Mouse (Mus musculus): ENCODE results near the gene Vps13d. TPM values are rescaled to one million over a fixed set of nuclear protein-coding genes. Genes with fewer than 3 reads are reported as not detected.
A peak's percentile ranks its signal among the peaks of the same experiment; 100 is the strongest.

Vps13d gene
- total RNA-seq, 2 experiments from 2014 or later = 37.1 to 59.8 TPM

DNA sequence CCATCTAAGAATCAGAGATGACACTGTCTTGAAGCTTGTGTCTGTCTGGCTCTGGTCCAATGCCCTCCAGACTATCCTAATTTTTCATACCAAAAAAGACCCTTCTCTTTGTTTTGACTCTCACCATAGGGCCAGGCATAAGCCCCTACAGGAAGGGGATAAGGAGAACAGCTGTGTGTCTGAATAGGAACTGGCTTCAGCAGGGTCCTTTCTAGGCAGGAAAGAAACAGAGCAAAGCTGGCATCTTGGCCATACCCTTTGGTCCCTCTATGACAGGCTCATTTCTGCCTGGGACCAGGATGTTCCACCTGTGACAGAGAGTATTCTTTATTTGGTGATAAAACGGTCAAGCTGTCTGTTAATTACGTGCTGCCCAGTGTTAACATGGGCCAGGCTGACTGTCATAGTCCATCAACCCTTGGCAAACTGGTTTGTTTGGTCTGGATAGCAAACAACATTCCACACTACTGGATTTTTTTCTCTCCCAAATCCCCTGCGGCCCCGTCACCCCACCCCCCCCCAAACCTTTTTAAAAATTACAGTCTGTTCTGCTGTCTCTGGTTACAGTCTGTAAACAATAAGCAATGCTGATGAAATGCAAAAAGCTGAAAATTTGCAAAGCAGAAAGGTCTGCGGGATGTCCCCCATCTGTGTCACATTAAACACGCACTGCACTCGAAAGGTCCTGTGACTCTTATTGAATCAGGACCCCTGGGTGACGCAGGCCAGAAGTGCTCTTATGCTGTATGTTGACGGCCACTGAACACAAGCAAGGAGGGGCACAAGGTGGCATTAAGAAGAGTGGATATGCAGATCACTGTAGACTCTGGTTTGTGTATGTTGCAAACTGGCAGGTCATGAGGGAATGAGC lies 201.5 kb downstream of the Vps13d start:
- ATAC-seq (replicated peaks; ENCODE audit: low FRiP score, low TSS enrichment, poor library complexity, severe bottlenecking) = no peak

DNA sequence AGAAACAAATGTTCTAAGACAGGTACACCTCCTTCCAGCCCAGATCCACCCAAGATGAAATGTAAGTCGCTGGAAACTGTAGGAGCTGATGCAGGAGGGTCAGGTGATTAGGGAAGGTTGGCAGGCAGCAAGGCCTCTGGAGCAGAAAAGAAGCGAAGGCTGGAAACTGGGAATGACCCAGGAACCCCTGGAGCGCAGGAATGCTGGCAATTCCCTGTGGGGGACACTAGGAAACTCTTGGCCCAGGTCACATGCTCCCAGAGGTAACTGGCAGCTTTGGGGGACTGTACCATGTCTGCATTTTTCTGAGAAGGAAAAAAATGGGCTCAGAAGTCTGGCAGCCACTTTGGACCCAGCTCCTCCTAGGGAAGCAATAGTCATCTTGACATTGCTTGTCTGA lies 202.4 kb downstream of the Vps13d start:
- no peak for ATAC-seq (replicated peaks; ENCODE audit: low FRiP score, low TSS enrichment, poor library complexity, severe bottlenecking)

DNA sequence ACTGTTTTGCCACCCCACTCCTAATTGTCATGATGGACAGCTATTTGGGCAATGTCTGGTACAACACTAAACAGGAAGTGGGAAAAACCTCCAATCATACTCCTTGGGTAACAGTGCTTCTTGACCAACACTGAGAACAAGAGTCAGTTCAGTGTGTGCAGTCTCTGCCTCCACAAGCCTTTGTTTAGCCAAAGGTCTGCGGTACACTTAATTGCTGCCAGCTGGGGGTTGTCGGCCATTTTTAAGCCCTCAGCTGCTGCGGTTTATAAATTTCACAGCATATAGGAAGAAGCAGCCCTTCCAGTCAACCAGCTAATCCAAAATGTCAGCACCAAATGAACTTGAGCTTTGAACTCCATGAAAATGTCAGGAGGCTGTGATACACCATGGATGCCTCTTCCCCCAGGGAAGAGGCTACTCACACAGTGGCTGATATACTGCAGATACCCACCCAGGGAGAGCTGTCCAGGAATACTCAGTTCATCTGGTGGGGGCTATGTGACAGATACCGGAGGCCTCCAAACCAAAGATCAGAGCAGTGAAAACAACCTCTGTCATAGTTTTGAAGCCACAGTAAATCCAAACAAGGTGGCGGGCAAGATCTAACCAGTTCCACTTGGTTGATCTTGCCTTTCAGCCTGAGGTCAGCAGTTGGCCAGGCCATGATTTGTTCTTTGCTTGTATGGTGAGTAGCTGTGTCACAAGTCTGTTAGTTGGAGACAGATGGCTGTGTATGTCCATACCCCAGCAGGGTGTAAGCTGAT lies 206.2 kb downstream of the Vps13d start:
- ATAC-seq (replicated peaks; ENCODE audit: low FRiP score, low TSS enrichment, poor library complexity, severe bottlenecking) = peak; percentile 31; the same call in 1 of the 2 replicates

- ATAC-seq (replicated peaks; ENCODE audit: low FRiP score, low TSS enrichment, poor library complexity, severe bottlenecking) = no peak
These were observed 208.6 kb downstream of the Vps13d start for GRCm38 (mm10) chr4:144986016-144986805.

DNA sequence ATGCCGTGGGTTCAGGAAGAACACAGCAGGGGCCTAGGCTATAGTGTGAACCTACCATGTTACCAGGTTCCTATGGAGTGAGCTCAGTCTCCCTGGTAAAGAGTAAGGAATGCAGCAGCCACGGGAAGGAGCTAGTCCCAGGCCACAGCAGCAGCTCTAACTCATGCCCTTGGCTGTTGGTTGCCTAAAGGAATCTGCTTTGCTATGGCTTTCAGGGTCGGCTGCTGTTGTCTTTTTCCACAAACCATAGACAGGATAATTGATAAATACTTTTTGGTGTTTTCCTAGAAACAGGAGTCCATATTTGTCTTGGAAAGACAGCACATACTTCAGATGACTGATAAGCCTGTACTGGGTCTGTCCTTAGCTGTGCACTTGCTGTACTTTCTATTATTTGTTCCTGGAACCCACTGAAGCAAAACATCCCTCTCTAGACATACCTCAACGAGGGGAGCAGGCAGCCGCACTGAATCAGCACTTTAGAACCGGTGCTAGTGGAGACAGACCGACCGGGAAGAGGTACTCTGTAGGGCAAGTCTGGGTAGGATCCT lies 210.9 kb downstream of the Vps13d start:
- no peak for ATAC-seq (replicated peaks; ENCODE audit: low FRiP score, low TSS enrichment, poor library complexity, severe bottlenecking)

GRCm38 (mm10) chr4:144983228-144983744 lies 211.5 kb downstream of the Vps13d start:
- ATAC-seq (replicated peaks; ENCODE audit: low FRiP score, low TSS enrichment, poor library complexity, severe bottlenecking) = no peak

DNA sequence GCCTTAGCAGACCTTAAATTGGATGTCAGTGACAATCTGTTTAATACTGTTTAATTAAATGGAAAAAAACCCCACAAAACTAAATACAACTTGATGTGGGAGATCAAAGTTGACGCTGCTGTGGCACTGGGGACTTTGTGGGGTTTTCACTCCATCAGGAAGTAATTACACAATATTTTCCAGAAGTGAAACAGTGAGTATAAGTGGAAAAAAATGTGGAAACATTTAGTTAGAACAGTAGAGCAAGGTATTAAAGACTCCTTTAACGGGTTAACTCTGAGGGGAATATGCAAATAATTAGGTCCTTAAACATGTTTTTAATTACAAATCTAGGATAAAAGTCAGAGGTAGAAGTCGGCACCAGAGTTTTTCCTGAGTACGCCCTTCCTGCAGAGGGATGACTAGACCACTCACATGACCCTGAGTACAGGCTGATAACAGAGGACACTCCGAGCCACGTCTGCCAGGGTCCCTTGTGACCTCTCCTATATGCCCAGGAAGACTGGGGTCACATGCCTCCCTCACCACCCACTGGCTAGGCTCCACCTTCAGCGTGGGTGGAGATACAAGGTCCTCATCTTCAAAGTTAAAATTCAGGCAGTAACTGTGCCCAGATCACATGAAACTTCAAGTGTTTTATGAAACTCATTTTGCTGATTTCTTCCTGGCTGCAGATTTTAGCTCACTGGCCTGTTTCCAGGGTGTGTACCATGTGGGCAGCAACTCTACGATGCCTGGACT lies 213.8 kb downstream of the Vps13d start:
- peak; percentile 81 for ATAC-seq (replicated peaks; ENCODE audit: low FRiP score, low TSS enrichment, poor library complexity, severe bottlenecking)

- no peak for ATAC-seq (replicated peaks; ENCODE audit: low FRiP score, low TSS enrichment, poor library complexity, severe bottlenecking)
These were observed 214.7 kb downstream of the Vps13d start for GRCm38 (mm10) chr4:144980110-144980509.

- no peak for ATAC-seq (replicated peaks; ENCODE audit: low FRiP score, low TSS enrichment, poor library complexity, severe bottlenecking)
These were observed 216.8 kb downstream of the Vps13d start for GRCm38 (mm10) chr4:144978039-144978438.

GRCm38 (mm10) chr4:144977057-144977456 lies 217.7 kb downstream of the Vps13d start:
- ATAC-seq (replicated peaks; ENCODE audit: low FRiP score, low TSS enrichment, poor library complexity, severe bottlenecking) = no peak

- ATAC-seq (replicated peaks; ENCODE audit: low FRiP score, low TSS enrichment, poor library complexity, severe bottlenecking) = no peak
These were observed 219.3 kb downstream of the Vps13d start for GRCm38 (mm10) chr4:144975505-144975904.

GRCm38 (mm10) chr4:144974458-144974857 lies 220.3 kb downstream of the Vps13d start:
- ATAC-seq (replicated peaks; ENCODE audit: low FRiP score, low TSS enrichment, poor library complexity, severe bottlenecking) = no peak

DNA sequence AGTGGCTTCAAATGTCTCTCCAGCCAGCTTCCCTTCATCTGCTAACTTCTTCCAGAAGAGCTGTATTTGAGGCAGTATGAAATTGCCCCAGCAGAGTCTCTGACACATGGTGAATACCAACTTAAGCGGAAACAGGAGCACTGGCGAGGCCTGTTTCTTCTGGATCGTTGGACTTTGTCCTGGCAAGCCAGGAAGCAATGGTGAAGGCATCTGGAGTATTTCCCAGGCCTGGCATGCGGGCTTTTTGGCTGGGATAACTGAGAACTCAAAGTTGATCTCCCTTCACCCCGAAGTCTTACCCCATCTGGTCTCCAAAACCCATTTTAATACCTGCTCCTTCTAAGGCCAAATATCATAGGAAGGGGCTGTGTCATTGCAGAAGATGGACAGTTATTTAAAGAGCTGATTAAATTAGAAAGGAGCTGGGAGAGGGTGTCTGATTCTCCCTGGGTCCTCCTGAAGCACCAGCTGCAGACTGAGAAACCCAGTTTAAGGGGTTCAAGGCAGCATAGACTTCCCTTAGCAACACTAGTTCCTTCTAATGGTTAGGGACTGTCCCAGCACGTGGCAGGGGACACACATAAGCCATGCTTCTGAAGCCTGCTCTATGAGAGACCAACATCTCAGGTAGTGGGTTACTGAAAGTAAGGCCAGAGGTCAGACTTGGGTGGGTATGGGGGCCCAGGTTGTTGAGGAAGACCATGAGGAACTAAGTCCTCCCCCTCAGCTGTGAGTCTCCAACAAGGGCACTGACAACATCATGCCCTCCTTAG lies 221.7 kb downstream of the Vps13d start:
- ATAC-seq (replicated peaks; ENCODE audit: low FRiP score, low TSS enrichment, poor library complexity, severe bottlenecking) = no peak

DNA sequence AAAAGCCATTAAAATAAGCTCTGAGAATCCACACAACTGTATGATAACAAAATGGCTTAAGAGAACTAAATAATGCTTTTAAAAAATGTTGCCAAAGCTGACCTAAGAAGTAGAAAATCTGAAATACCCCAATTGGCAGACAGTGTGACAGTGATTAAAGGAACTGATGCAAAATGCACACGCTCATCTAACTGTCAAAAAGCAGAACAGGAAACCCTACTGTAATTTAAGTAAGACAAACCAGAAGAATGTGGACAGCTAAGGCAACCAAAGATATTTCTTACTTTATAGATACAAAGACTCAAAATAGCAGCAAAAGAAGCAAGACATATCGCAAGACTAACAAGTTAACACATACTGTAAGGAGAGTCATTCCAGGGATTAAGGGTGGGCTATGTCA lies 223.8 kb downstream of the Vps13d start:
- no peak for ATAC-seq (replicated peaks; ENCODE audit: low FRiP score, low TSS enrichment, poor library complexity, severe bottlenecking)

- no peak for ATAC-seq (replicated peaks; ENCODE audit: low FRiP score, low TSS enrichment, poor library complexity, severe bottlenecking)
These were observed 225.8 kb downstream of the Vps13d start for GRCm38 (mm10) chr4:144969030-144969429.

DNA sequence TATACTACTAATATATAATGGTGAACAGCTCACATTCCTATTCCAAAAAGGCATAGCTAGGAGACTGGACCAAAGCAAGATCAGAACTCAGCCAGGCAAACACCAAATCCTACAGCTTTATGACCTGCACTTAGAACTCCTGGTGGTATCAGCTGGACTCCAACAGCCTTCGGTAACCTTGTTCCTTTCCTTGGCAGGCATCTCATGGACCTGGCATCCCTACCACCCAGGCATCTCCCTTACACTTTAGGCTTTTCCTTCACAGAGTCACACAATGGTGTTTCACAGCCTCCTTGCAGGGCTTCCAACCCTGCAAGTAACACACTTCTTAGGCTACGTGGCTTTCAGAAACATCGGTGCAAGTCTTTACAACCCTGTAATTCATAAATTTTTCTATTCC lies 226.4 kb downstream of the Vps13d start:
- ATAC-seq (replicated peaks; ENCODE audit: low FRiP score, low TSS enrichment, poor library complexity, severe bottlenecking) = no peak

DNA sequence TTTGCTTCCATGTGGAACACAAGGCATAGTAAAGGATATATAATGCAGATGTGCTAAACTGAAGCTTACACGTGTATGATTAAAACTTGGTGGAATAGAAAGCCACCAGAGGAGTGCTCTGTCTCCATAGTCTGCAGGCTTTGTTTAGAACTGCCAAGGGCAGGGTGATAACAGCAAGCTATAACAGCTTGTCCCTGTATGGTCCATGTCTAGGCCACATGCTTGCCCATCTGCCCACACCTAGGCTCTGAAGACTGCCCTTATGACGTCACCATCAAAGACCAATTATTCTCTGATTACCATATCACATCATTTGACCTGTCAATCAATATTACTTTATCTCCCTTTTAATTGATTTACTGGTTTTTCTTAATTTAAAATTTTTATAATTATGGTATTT lies 229.6 kb downstream of the Vps13d start:
- no peak for ATAC-seq (replicated peaks; ENCODE audit: low FRiP score, low TSS enrichment, poor library complexity, severe bottlenecking)

- ATAC-seq (replicated peaks; ENCODE audit: low FRiP score, low TSS enrichment, poor library complexity, severe bottlenecking) = no peak
These were observed 233.1 kb downstream of the Vps13d start for GRCm38 (mm10) chr4:144961696-144962095.

All from megakaryocyte-erythroid progenitor cell, adult 5-6 weeks (primary cell).